Mouse (Mus musculus): ENCODE measurements at regions not wholly inside any gene's neighbourhood (a gene's known extent, or its start where the extent isn't known, plus 50 kb on each side); places are given as distances from the start of the nearest gene placed in this dataset.
A peak's percentile ranks its signal among the peaks of the same experiment; 100 is the strongest.

DNA sequence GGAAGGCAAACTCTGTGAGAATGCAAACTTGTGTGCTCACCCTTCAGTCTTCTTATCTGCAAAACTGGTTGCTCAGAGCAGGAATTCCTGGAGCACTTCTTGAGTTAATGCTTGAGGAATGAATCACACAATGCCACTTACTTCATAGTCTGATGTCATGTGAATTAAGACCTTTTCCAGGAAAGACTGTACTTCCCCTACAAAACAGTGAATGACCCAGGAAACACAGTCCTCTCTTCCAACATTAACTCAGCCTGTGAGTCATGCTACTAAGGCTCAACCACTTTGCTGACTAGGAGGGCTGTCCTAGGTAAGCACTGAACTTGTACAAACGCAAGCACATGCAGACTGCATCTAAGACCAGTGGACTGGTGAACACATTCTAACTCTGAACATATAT is 112.5 kb upstream of the Rnf32 start:
- H3K27me3 ChIP-seq (ENCODE audit: control insufficient read depth, insufficient read depth, low read length) = no peaks in the 10 kb centered on the region
- no peaks in the 10 kb centered on the region for H3K36me3 ChIP-seq (replicated peaks; ENCODE audit: control insufficient read depth, insufficient read depth, low read depth, low read length)
- DNase-seq (ENCODE audit: low spot score) (no peak), ATAC-seq (replicated peaks; ENCODE audit: insufficient number of reproducible peaks, low FRiP score, low TSS enrichment, low read depth) (no peak)
- no peak overlapping the region for H3K27ac ChIP-seq (replicated peaks; ENCODE audit: low read depth, low read length)
- WGBS = 92% methylated on average over 1 of the region's 1 CpGs
- no peaks in the 10 kb centered on the region for H3K4me1 ChIP-seq (ENCODE audit: control insufficient read depth, insufficient read depth, low read length)
- H3K9me3 ChIP-seq (replicated peaks; ENCODE audit: control insufficient read depth, low read length) = no peaks in the 10 kb centered on the region
- no peak overlapping the region for H3K4me3 ChIP-seq (ENCODE audit: low read depth, low read length)
- H3K4me2 ChIP-seq (ENCODE audit: low read depth, low read length) = no peak overlapping the region
- no peak overlapping the region for H3K9ac ChIP-seq (replicated peaks; ENCODE audit: low read length)

DNA sequence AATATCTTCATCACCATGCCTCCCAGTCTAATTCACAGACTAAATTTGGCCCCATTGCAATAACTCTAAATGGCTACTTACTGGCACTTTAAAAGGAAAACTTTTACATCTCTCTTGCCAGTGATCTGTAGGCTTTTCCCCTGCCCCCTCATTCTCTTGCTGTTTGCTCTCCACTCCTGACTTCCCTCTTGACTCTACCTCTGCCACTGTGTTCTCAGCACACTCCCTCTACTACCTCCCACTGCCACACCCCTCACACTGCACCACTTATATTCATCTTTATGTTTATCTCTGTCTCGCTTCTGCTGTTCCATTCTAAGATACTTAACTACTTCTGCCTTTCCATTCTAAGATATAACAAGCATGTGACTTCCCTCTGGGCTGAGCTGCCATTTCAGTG is 141.4 kb upstream of the Rnf32 start:
- no peaks in the 10 kb centered on the region for H3K36me3 ChIP-seq (replicated peaks; ENCODE audit: control insufficient read depth, insufficient read depth, low read depth, low read length)
- ATAC-seq (replicated peaks; ENCODE audit: insufficient number of reproducible peaks, low FRiP score, low TSS enrichment, low read depth) (no peak), DNase-seq (ENCODE audit: low spot score) (no peak)
- no peak overlapping the region for H3K27ac ChIP-seq (replicated peaks; ENCODE audit: low read depth, low read length)
- no peak overlapping the region for H3K4me3 ChIP-seq (ENCODE audit: low read depth, low read length)
- WGBS = 83% methylated on average over 1 of the region's 1 CpGs
- no peaks in the 10 kb centered on the region for H3K9me3 ChIP-seq (replicated peaks; ENCODE audit: control insufficient read depth, low read length)
- no peaks in the 10 kb centered on the region for H3K27me3 ChIP-seq (ENCODE audit: control insufficient read depth, insufficient read depth, low read length)
- no peak overlapping the region for H3K4me2 ChIP-seq (ENCODE audit: low read depth, low read length)
- H3K9ac ChIP-seq (replicated peaks; ENCODE audit: low read length) = no peak overlapping the region
- no peaks in the 10 kb centered on the region for H3K4me1 ChIP-seq (ENCODE audit: control insufficient read depth, insufficient read depth, low read length)

DNA sequence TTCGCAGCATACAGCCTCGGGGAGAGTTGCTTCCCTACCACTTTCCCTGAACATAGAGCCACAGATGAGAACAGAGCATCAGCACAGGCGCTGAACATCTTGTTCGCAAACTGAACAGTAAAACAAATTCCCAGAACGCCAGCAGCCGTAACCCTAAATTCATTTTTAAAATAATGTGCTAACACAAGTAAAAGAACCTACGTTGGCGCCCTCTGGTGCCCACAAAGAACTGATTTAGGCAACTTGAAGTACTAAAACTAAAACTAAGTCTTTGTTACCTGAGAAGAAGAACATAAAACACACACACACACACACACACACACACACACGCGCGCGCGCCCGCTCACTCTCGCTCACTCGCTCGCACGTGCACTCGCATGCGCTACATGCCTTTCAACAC is 159.2 kb upstream of the Rnf32 start:
- Histone ChIP-seq H3K9ac (replicated peaks; ENCODE audit: low read length) (no peak overlapping the region), H3K36me3 (replicated peaks; ENCODE audit: control insufficient read depth, insufficient read depth, low read depth, low read length) (no peaks in the 10 kb centered on the region), H3K9me3 (replicated peaks; ENCODE audit: control insufficient read depth, low read length) (no peaks in the 10 kb centered on the region), H3K27me3 (ENCODE audit: control insufficient read depth, insufficient read depth, low read length) (no peaks in the 10 kb centered on the region), H3K4me2 (ENCODE audit: low read depth, low read length) (no peak overlapping the region), H3K4me3 (ENCODE audit: low read depth, low read length) (no peak overlapping the region), H3K27ac (replicated peaks; ENCODE audit: low read depth, low read length) (no peak overlapping the region), H3K4me1 (ENCODE audit: control insufficient read depth, insufficient read depth, low read length) (no peaks in the 10 kb centered on the region)
- ATAC-seq (replicated peaks; ENCODE audit: insufficient number of reproducible peaks, low FRiP score, low TSS enrichment, low read depth) (no peak), DNase-seq (ENCODE audit: low spot score) (peak; percentile 64)
- 74% methylated on average over 20 of the region's 20 CpGs for WGBS

DNA sequence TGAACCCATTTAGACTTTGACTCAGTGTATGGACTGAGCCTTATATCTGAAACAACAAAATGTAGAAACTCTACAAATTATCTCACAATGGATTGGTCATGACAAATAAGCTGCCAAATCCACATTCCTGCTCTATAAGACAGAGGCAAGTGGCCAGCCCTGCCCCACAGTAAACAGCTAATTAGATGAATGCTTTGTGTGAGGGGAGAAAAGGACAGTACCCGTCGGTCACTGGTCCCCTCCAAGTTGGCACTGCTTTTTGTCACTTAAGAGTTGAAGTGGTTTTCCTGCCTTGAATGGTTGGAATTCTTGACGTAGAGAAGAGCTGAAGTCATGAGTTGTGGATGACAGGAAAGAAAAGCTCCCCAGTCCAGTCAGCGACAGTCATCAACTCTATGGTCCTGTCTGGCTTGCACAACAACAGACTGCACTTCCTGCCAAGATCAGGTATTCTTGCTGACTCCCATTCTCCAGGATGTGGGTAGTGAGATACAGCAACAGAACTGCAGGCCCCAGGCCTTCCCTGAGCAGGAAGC is 162.3 kb upstream of the Rnf32 start:
- Histone ChIP-seq H3K9me3 (replicated peaks; ENCODE audit: control insufficient read depth, low read length) (no peaks in the 10 kb centered on the region), H3K4me1 (ENCODE audit: control insufficient read depth, insufficient read depth, low read length) (no peaks in the 10 kb centered on the region), H3K9ac (replicated peaks; ENCODE audit: low read length) (no peak overlapping the region), H3K27ac (replicated peaks; ENCODE audit: low read depth, low read length) (no peak overlapping the region), H3K27me3 (ENCODE audit: control insufficient read depth, insufficient read depth, low read length) (no peaks in the 10 kb centered on the region), H3K4me3 (ENCODE audit: low read depth, low read length) (no peak overlapping the region), H3K36me3 (replicated peaks; ENCODE audit: control insufficient read depth, insufficient read depth, low read depth, low read length) (no peaks in the 10 kb centered on the region), H3K4me2 (ENCODE audit: low read depth, low read length) (no peak overlapping the region)
- DNase-seq (ENCODE audit: low spot score) = no peak
- WGBS = 62% methylated on average over 4 of the region's 4 CpGs
- ATAC-seq (replicated peaks; ENCODE audit: insufficient number of reproducible peaks, low FRiP score, low TSS enrichment, low read depth) = no peak

DNA sequence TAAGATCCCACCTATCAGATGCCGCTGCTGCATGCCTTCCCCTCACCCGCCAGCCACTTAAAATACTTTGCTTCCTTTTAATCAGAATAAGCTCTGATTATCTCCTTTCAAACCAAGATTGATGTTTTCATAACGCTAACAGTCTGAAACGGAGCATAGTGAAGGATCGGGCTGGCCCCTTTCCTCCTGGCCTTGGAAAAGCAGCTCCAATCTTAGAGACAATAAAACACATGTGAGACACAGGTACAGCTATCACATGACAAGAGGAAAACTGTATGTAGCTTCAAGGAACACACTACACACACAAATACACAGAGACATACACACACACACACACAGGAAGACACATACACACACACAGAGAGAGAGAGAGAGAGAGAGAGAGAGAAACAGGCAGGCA is 165.3 kb upstream of the Rnf32 start:
- Histone ChIP-seq H3K36me3 (replicated peaks; ENCODE audit: control insufficient read depth, insufficient read depth, low read depth, low read length) (no peaks in the 10 kb centered on the region), H3K9ac (replicated peaks; ENCODE audit: low read length) (no peak overlapping the region), H3K9me3 (replicated peaks; ENCODE audit: control insufficient read depth, low read length) (no peaks in the 10 kb centered on the region), H3K4me3 (ENCODE audit: low read depth, low read length) (no peak overlapping the region), H3K4me2 (ENCODE audit: low read depth, low read length) (no peak overlapping the region), H3K27ac (replicated peaks; ENCODE audit: low read depth, low read length) (no peak overlapping the region), H3K4me1 (ENCODE audit: control insufficient read depth, insufficient read depth, low read length) (no peaks in the 10 kb centered on the region), H3K27me3 (ENCODE audit: control insufficient read depth, insufficient read depth, low read length) (no peaks in the 10 kb centered on the region)
- DNase-seq (ENCODE audit: low spot score) (no peak), ATAC-seq (replicated peaks; ENCODE audit: insufficient number of reproducible peaks, low FRiP score, low TSS enrichment, low read depth) (no peak)
- WGBS = 49% methylated on average over 5 of the region's 5 CpGs

DNA sequence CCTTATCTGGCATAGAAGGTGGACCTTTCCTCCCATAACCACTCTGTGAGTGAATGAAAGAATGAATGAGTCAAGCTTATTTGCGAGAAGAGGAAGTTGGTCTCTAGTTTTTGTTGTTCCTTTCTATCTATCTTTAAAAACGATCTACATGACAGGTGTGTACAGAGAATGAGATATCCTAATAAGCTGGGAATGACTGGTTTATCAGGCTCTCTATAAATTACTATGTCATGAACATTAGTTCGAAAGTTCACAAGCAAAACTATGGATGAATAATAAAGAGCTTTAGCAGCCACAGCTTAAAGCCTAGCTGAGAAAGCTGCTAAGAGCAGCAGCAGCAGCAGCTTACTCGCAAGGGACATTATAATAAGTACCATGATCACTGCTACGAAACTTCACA is 165.8 kb upstream of the Rnf32 start:
- Histone ChIP-seq H3K9me3 (replicated peaks; ENCODE audit: control insufficient read depth, low read length) (no peaks in the 10 kb centered on the region), H3K27me3 (ENCODE audit: control insufficient read depth, insufficient read depth, low read length) (no peaks in the 10 kb centered on the region), H3K27ac (replicated peaks; ENCODE audit: low read depth, low read length) (no peak overlapping the region), H3K4me1 (ENCODE audit: control insufficient read depth, insufficient read depth, low read length) (no peaks in the 10 kb centered on the region), H3K4me2 (ENCODE audit: low read depth, low read length) (no peak overlapping the region), H3K9ac (replicated peaks; ENCODE audit: low read length) (no peak overlapping the region), H3K36me3 (replicated peaks; ENCODE audit: control insufficient read depth, insufficient read depth, low read depth, low read length) (no peaks in the 10 kb centered on the region), H3K4me3 (ENCODE audit: low read depth, low read length) (no peak overlapping the region)
- 81% methylated on average over 5 of the region's 5 CpGs for WGBS
- no peak for DNase-seq (ENCODE audit: low spot score)
- no peak for ATAC-seq (replicated peaks; ENCODE audit: insufficient number of reproducible peaks, low FRiP score, low TSS enrichment, low read depth)

DNA sequence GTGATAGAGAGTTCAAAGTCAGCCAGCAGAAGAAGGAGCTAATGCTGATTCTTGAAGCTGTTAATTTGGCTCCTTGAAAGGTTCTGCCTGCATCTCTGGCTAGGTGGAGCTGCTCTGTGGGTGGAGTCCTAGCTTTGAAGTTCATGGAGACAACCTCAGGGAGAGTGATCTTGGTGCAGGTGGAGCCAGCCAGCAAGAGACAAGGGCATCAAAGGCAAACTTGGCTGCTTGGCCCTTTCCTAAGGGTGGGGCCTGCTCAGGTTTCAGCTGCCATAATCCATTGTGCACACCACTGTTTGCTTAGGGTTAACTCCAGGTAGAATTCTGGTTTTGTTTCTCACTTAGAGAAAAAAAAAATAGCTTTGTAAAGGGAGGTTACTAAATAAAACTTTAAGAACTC is 170.7 kb upstream of the Rnf32 start:
- Histone ChIP-seq H3K9me3 (replicated peaks; ENCODE audit: control insufficient read depth, low read length) (no peaks in the 10 kb centered on the region), H3K27ac (replicated peaks; ENCODE audit: low read depth, low read length) (no peak overlapping the region), H3K4me2 (ENCODE audit: low read depth, low read length) (no peak overlapping the region), H3K9ac (replicated peaks; ENCODE audit: low read length) (no peak overlapping the region), H3K27me3 (ENCODE audit: control insufficient read depth, insufficient read depth, low read length) (no peaks in the 10 kb centered on the region), H3K4me3 (ENCODE audit: low read depth, low read length) (no peak overlapping the region), H3K36me3 (replicated peaks; ENCODE audit: control insufficient read depth, insufficient read depth, low read depth, low read length) (no peaks in the 10 kb centered on the region), H3K4me1 (ENCODE audit: control insufficient read depth, insufficient read depth, low read length) (no peaks in the 10 kb centered on the region)
- DNase-seq (ENCODE audit: low spot score) = no peak
- ATAC-seq (replicated peaks; ENCODE audit: insufficient number of reproducible peaks, low FRiP score, low TSS enrichment, low read depth) = no peak

DNA sequence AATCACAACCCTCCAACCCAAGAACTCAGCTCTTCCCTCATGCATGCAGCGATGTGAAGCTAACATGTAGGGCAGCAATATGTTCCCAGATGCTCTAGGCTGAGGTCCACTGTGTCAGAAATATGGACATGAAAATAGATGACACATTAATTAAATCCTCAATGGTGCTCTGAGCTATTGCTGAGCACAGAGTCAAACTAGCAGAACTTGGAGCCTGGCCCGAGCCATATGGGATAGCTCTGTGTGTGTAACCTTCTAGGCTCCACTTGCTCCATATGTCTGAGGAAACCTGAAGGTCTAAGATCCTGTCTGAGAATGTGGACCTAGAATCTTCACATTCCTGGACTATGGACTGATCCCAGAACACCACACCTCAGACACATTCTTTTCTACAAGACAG is 203.0 kb upstream of the Rnf32 start:
- no peak overlapping the region for H3K4me2 ChIP-seq (ENCODE audit: low read depth, low read length)
- WGBS = 85% methylated on average over 2 of the region's 2 CpGs
- no peaks in the 10 kb centered on the region for H3K4me1 ChIP-seq (ENCODE audit: control insufficient read depth, insufficient read depth, low read length)
- no peak overlapping the region for H3K9ac ChIP-seq (replicated peaks; ENCODE audit: low read length)
- no peak overlapping the region for H3K27ac ChIP-seq (replicated peaks; ENCODE audit: low read depth, low read length)
- ATAC-seq (replicated peaks; ENCODE audit: insufficient number of reproducible peaks, low FRiP score, low TSS enrichment, low read depth) (no peak), DNase-seq (ENCODE audit: low spot score) (no peak)
- H3K27me3 ChIP-seq (ENCODE audit: control insufficient read depth, insufficient read depth, low read length) = no peaks in the 10 kb centered on the region
- H3K4me3 ChIP-seq (ENCODE audit: low read depth, low read length) = no peak overlapping the region
- no peaks in the 10 kb centered on the region for H3K36me3 ChIP-seq (replicated peaks; ENCODE audit: control insufficient read depth, insufficient read depth, low read depth, low read length)
- H3K9me3 ChIP-seq (replicated peaks; ENCODE audit: control insufficient read depth, low read length) = no peaks in the 10 kb centered on the region
